Mouse (Mus musculus): ENCODE data around the gene Ankrd63.

Ankrd63 gene

DNA sequence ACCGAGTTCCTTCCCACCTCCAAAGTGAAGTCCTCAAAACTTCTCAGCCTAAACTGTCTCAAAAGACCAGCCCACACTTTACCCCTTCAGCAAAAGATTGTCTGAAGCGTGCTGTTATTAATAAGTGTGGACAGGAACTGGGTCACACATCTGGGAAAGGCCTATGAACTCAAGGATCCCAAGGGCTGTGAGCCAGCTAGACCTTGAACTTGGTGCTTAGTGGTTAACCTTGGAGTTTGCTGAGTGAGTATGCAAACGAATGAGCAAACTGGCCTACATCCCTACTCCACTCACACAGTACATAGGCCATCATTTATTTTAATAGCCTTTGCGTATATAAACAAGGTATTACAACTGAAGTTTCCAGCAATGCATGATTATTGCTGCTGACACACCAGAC, 21.7 kb upstream of the Ankrd63 start:
- DNase-seq: no peak

DNA sequence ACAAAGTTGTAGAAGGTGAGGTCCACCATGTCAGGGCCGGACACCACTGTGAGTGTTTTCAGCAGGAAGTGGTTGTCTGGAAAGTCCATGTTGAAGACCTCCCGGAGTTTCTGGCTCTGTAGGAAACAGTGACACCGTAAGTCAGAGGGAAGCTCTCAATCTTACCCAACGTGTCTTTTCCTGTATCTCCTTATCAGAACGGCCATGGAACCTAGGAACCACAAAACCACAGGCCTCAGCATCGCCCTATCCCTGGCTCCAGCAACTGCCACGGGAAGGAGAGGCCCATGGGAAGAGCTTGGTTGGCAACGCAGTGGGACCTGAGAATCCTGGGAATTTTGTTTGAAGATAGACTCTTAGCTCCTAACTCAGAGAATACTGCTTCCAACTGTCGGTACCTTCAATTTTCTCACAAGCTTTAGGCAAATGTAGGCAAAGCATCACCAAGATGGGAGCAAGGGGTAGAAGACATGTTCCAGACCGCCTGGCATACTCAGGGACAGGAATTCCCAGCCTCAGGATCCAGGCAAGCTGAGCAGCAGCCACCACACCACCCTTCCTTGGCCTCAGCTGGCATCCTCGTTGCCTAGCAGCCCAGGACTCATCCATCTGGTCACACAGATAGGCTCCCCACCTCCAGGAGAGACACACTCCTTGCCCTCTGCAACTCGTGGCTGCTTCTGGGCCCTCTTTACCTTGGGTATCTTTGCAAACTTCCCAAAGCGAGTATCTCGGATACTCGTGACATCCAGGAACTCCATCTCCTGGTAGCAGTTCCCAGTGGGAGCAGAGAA, 20.1 kb upstream of the Ankrd63 start:
- no peak for DNase-seq

DNA sequence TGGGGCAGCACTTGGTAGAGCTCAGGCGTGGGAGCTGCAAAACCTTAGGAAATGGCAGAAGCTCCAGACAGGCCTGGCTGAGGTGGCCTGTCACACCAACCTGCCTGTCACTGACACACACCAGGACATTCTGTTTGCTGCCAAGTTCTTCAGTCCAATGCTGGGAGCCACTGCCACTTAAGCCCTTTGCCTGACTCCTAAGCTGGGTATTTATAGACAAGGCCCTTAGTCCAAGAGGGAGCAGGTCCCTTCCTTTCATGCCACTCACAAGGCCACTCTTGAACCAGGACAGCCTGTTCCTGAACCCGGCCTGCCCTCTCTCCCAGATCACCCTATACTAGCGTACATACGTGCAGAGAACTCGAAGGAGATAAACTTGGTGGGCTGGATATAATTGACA, 12.9 kb upstream of the Ankrd63 start:
- no peak for DNase-seq

DNA sequence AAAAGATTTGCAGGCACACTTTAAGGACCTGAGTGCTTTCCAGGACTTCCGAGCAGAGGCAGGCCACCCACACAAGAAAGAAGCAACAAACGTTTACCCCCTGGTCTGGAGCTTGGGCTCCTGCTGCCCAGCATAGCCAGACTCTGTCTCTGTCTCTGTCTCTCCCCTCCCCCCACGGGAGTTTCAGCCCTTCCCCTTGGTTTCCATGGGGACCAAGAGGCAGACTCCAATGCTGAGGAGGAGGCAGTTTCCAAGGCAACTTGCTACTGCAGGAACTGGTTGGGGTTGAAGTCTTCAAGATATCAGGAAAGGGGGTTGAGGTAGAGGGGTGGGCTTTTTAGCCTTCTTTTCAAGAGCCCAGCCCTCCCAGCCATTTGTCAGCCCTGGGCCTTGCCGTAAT, 10.5 kb upstream of the Ankrd63 start:
- no peak for DNase-seq

DNA sequence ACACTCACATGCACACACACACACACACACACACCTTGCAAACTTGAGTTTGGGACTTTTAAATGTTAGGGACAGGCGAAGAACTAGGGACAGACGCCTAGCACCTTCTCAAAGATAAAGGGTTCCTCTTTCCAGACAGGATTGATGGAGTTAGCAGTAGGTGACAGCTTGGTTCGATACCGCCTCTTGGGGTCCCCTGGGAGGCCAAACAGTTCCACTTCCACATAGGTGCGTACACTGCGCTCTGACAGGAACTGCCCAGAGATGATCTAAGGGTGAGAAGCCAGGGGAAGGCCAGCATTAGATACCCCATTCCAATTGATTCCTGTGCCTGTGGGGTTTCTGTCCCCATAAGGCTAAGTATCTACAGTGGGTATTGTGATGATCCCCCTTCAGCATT, 9.9 kb upstream of the Ankrd63 start:
- no peak for DNase-seq

DNA sequence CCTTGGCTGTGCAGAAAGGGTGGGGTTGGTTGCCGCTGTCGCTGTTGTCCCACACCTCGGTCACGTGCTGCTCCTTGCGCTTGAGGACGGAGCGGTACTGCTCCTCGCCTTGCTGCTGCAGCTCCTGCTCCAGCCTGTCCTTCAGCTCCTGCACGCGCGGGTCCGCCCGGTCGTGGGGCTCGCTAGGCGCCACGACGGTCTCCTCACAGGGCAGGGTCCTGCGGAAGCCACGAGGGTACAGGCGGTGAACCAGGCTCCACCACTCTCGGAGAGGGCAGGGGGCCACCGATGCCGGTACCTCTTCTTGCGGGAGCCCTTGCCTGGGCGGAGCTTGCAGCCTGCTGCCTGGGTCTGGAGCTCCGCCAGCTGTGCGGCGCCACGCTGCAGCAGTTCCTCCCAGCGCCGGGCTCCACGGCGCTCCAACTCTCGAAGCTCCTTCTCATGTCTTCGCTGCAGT, 7.3 kb upstream of the Ankrd63 start:
- DNase-seq: peak; percentile 54

DNA sequence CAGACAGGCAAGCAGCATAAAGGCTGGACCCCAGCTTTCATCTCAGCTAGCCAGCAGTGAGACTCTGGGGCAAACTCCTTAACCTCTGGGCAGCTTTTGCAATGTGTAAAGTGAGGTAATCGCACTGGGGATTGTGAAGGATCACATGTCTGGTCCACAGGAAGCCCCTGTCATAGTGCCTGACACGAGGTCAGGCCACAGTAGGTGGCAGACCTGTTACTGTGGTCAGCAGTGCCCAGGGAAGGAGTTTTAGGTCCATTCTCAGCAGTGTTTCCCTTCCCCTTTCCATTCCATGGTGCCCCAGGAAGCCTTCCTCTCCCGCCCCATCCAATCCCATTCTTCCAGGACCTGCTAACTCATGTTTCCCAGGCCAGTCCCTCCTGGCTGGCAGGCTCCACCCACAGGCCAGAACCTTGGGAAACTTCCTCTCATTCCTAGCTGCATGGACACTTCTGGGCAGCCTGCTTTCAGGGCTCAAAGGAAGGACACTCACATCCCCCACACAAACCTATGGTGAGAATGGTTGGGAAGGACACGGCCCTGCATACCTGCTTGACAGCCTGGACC, 6.0 kb upstream of the Ankrd63 start:
- no peak for DNase-seq

DNA sequence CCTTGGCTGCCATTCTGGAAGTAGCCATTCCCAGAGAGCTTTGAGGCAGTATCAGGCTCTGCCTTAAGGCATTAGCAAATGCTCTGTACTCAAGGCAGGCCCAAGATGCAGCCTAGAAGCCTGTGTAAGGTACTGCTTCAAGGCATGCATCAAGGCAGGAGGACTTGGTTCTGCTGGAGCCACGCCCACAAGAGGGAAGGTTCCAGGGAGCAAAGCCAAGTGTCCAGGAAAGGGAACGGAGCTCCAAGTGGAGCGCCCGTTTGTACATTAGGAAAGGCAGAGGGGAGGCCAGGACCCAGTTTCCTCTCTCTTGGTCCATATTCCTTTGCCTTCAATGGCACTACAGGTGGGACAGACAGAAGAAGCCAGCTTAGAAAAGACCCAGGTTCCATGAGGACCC, 4.7 kb upstream of the Ankrd63 start:
- DNase-seq: no peak

DNA sequence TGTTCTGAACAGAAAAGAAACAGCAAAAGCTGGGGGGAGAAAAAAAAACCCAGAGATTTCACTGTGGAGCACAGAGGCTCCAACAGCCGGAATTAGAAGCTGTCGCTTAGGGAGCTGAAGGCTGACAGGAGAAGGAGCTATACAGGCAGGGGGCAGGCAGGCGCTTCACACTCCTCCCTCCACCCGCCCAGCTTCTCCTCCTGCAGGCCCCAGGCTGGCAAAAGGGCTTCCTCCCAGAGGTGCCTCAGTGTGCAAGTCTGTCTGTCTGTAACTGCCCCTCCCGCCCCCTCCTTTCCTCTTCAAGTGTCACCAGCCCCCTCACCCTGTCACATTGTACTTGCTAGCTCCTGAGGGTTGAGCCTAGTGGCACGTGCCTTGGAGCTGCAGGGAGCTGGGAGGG, 2.7 kb upstream of the Ankrd63 start:
- no peak for DNase-seq

DNA sequence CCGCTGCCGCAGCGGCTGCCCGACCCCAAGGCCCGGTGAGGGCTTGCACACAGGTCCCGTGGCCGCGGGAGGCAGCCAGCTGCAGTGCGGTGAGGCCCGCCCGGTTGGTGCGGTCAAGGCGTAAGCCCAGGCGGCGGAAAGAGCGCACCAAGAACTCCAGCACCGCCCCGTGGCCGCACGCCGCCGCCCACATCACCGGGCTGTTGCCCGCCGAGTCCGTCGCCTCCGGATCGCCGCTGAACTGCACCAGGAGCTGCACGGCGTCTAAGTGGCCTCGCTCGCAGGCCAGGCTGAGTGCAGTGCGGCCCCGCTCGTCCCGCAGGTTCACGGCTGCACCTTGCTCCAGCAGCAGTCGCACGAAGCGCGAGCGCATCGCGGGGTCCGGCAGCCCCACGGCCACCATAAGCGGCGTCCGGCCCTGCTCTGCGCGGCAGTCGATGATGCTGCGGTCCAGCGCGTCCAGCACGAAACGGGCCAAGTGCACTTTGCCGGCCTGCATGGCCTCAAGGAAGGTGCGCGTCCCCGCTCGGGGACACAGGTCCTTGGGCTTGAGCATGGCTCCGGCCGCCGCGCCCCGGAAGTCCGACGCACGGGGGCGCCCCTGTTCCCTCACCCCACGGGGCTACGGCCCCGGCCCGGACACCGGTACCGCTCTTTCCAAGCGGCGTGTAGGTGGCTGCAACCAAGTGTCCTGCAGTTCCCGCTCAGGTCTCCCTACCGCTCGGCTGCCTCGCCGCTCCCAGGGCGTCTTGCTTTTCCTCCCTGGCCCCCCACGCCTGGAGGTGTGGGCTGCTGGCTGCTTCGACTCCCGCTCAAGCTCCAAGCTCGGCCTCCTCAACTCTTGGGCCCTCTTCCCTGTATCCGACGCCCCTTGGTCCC, 641 bp downstream of the Ankrd63 start:
- DNase-seq: peak; percentile 57

DNA sequence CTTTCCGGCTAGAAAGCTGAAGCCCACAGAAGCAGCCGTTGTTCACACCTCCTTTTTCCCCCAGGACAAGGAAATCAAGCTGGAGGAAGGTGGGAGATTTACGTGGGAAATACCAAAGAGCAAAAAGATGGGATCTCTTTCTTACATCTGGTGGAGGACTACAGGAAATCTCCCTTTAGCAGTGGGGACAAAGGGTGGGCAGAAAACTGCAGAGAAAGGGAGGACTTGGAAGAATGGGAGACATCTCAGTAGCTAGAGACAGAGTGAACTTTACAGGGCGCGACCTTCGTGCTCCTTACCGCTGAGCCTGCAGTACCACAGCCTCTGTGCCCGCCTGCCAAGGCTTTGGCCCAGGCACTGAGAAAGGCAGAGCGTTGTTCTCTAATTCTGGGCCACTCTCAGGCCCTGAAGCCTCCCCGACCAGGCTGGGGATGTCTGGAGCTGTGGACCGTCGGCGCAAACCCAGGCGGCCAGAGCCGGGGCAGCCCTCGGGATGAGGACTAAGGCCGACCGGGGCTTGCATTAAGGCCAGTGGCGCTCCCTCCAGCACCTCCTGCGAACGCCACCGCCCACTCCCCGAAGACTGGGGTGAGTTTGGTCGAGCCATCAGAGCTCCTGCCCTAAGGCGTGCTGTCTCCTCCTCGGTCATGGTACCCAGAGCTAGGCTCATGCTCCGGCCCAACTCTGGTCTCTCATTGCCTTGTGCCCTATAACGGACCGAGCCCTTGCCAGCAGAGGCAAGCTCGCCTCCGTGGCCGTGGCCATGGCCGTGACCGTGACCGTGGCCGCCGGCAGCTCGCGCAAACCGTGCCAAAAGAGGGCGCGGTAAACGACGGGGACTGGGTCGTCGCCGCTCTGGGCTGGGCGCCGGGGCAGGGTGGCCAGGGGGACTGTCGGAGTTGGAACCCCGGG, 1.5 kb downstream of the Ankrd63 start:
- DNase-seq: no peak

DNA sequence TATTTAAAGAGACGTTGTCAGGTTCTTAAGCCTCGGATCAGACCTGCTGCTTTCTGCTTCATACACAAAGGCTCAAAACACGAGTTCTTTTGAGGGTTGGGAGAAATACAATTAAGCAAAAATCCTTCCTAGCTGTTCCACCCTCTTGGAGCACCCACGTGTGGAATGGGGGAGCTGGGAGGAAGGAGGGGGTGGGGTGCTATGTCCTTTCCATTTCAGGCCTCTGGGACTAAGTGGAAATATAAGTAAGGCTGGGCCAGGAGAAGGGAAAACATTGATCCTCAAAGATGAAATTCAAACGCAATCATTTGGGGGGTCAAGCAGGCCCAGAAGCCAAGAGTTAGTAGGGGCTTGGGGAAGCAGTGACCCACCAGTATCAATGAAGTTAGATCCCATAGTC, 2.6 kb downstream of the Ankrd63 start:
- no peak for DNase-seq

DNA sequence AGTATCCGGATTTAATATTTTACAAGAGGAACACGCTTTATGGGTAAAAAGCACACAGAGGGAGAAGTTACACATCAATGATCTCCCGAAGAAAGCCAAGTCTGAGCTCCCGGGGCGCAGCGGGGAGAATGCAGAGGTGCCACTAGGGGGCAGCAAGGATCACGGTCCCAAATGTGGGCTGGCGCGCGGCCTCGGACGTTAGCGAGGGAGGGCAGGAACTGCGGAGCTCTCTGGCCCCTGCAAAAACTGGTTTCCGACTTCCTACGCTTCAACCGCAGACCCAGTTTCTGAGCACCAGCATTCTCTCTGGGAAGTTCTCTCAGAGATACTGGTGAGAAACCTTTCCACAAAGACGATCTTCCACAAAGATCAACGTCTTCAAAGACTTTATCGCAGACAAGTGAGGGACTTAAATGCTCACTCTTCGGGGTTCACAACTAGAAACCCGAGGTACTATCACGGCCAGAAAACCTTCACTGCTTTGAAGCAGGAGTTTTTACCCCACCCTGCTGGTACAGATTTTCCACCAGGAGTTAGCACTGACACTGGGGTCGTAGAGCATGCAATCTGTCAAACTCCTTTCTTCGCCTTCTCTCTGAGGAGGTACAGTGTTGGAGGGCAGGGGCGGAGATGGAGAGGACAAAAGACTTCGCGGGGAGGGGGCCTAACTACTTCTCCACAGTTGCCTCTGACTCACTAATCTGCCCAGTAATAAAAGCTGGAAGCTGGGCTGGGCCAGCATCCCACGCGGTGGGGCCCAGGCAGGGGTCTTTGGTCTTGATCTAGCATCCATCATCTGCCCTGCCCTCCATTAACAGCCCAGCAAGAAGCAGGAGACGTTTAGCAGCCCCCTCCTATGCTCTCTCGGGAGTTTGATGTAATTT, 3.3 kb downstream of the Ankrd63 start:
- DNase-seq: peak; percentile 93

DNA sequence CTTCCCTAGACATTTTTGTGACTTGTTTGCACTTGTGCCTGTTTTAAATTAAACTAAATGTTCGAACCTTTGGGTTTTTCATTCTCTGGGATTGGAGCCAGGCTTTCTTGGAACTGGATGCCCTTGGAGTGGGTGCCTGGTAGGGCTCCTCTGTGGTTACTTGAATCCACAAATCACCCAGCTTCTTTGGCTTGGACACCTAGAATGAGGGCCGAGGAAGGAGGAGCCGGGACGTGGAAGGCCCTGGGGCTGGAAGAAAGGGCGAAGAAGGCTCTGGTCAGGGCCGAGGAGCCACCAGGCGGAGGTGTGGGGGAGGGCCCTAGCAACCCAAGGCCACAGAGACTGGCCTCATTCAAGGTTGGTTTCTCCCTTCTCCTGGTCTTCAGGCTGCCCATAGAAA, 5.8 kb downstream of the Ankrd63 start:
- no peak for DNase-seq

DNA sequence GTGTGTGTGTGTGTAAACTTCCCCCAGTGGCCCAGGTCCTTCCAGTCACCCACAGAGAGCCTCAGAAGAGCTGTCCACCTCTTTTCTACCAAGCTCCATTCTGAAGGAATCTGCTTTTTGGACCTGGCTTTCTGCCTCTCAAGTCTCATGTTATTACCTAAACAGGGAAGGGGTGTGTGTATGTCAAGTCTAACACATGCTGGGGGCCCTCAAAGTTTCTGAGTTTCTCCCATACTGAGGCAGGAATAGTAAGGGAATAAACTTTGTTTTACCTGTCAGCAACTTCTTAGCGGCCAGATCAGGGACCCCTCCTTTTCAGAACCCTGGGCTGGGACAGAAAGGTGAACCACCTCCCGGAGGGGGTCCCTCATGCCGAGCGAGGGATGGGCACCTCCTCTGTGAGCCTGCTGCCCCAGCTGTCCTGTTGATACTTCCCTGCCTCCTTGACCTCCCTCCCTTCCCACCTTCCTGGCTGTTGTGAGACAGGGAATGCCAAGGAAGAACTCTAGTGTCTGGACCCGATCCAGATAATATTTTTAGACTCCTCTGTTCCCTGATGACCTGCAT, 6.4 kb downstream of the Ankrd63 start:
- no peak for DNase-seq

DNA sequence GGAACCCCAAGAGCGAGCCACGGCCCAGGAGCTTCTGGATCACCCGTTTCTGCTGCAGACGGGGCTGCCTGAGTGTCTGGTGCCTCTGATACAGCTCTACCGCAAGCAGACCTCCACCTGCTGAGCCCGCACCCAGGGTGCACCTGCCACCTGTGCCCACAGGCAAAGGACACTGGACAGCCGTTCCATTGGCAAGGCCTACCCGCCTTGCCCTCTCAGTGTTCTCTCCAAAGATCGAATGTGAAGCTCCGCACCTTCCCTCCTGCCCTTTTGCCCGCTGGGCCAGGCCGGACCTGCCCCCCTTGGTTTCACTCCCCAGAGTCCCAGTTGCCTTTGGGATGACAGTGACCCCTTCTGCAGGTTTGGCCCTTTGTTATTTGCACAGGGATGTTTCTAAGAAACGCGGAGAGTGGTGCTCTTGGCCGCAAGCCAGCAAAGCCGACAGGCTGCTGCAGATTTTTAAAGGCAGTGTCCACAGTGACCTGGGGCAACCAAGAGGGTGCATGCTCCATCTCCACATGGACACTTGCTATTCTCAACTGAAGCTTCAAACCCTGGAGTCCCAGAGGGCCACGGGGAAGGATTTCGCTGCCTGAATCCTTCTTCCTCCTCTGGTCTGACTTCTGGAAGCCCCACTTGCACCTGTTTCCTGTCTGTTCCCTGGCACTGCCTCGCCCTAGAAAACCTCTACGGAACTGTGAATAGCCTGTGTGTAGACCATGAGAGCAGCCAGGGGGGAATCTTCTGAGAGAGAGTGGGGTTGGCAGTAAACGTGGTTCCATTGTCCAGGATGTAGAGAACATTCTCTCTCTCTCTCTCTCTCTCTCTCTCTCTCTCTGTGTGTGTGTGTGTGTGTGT, 7.1 kb downstream of the Ankrd63 start:
- DNase-seq: no peak

DNA sequence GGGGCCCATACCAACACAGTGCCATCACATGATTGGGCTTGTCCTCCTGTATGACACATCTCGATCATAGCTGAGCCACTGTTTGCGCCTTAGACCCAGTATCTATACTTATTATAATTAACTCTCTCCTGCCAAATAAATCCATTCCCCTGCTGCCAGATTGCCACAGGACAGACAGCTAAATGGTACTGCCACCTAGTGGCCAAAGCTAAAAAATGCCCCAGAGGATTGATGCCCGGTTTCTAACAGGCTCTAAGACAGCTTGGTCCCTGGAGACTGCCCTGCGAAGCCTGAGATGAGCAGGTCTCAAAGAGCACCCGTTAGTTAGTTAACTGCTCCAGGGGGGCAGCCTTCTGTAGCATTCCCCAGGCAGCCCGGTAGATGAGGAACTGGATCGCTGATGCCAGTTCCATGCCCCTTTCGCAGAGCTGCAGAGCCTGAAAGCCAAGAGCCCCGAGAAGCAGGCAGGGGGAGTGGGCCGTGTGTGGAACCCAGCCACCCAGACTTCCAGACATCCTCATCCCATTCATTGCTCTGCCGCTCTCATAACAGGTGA, 8.0 kb downstream of the Ankrd63 start:
- peak; percentile 70 for DNase-seq

DNA sequence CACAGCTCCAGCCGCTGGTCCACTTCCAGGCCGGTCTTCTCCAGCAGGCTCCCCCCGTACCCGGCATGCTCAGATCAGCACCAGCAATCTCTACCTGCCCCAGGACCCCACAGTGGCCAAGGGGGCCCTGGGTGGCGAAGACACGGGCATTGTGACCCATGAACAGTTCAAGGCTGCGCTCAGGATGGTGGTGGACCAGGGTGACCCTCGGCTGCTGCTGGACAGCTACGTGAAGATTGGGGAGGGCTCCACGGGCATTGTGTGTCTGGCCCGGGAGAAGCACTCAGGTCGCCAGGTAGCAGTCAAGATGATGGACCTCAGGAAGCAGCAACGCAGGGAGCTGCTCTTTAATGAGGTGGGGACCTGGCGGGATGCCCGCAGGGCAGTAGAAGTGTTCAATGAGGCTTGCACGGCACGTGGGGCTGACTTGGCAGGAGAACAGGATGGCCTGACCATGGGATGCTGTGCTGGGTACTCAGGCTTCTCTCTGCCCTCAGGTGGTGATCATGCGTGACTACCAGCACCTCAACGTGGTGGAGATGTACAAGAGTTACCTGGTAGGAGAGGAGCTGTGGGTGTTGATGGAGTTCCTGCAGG, 10.3 kb downstream of the Ankrd63 start:
- no peak for DNase-seq

DNA sequence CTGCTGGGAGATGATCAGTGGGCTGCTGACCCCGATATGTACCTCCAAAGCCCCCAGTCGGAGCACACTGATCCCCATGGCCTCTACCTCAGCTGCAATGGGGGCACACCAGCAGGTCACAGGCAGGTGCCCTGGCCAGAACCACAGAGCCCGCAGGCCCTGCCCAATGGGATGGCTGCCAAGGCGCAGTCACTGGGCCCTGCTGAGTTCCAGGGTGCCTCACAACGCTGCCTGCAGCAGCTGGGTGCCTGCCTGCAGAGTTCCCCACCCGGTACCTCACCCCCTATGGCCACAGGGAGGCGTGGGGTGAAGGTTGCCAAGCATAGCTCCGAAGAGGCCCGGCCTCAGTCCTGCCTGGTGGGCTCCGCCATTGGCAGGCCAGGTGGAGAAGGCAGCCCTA, 13.9 kb downstream of the Ankrd63 start:
- DNase-seq: no peak

DNA sequence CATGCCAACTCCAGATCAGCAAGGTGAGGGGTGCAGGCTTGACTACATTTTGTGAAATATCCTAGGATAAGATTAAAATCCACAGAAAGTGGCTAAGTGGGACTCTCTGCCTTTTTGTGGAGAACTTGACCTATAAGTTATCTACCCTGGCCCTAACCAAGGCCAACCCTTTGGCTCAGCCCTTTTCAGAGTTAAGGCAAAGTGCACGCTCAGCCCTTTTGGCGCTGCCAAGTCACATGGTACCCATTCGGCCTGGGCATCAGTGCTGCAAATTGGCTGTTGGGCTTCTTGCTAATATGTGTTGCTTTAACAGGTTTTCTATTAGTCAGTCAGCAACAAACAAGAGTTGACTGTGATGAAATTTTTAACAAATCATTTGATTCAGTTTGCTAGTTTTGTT, 16.0 kb downstream of the Ankrd63 start:
- no peak for DNase-seq
